Mouse (Mus musculus) spleen, adult 2 months (tissue): ENCODE measurements around the gene Ptcd2.

Experiments used
- CTCF ChIP-seq: fragments of 200-500 bp; IDR thresholded peaks from 2 replicates; pipeline ENCODE4 v1.5.1; 2011; ENCODE audit warnings: mild to moderate bottlenecking, inconsistent platforms; ENCODE audit not compliant: insufficient read depth, insufficient read length, insufficient replicate concordance; ENCODE audit errors: extremely low read depth
- POLR2A ChIP-seq: fragments of 200-500 bp; IDR thresholded peaks from 2 replicates; pipeline ENCODE4 v1.6.1; 2011; ENCODE audit warnings: low read depth, low read length, inconsistent platforms

DNA sequence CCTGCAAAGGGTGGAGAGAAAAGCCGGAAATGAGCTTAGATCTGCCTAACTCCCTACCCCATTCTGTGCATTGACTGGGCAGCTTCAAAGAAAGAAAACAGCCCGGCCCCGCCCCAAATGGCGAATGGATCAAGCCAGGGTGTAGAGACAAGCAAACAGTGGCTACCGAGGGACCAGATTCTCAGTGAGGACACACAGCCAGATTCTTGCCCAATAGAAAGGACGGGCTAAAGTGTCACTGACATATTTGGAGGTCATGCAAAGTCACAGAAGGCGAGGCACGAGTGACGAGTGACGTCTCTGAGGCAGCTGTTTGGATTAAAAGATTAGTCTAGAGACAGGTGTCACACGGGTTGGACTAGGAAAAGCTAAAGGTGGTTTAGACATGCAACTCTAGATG is 40.1 kb downstream of the Ptcd2 start:
- TF ChIP-seq POLR2A, result no peak
- TF ChIP-seq CTCF, result no peak
